Mouse (Mus musculus): ENCODE results near the gene Usp4. TPM values are rescaled to one million over a fixed set of nuclear protein-coding genes. Genes with fewer than 3 reads are reported as not detected.
A peak's percentile ranks its signal among the peaks of the same experiment; 100 is the strongest.
"Not testable (repeated sequence)": the region's sequence is repeated elsewhere in the genome, so short reads cannot be mapped to it uniquely, and the experiment has no call there.

The Usp4 gene
- total RNA-seq, 2 experiments from 2014 or later, result 122 to 124 TPM

GRCm38 (mm10) chr9:108322054-108322453, 25.6 kb upstream of the Usp4 start:
- peak; percentile 35 for TF ChIP-seq CTCF (IDR thresholded peaks at IDR 0.05)
- H3K27ac ChIP-seq; H3K4me3 ChIP-seq; DNase-seq (ENCODE audit: extremely low spot score in 1 of 2, low spot score in 2 of 2); intact Hi-C loops (cut with DNase I): not testable (repeated sequence)

DNA sequence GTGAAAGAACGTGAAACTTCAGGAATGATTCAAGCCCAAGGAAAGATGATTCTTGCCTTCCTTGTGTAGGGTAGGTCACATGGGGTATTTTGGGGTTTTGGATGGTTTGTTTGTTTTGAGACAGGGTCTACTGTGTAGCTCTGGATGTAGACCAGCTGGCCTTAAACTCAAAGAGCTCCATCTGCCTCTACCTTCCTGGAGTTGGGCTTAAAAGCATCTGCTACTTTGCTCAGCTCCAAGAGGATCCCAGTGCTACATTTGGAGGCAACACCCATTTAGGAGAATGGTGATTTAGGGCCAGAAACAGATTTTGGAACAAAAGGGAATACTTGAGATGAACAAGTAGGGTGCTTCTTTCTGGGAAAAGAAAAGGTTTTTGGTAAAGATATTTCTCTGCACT, 22.9 kb upstream of the Usp4 start:
- Histone ChIP-seq H3K27ac (no peak overlapping the region), H3K4me3 (no peak overlapping the region)
- intact Hi-C loops (cut with DNase I), result no loop called here
- DNase-seq (ENCODE audit: extremely low spot score in 1 of 2, low spot score in 2 of 2), result no peak
- TF ChIP-seq CTCF (IDR thresholded peaks at IDR 0.05), result no peak

GRCm38 (mm10) chr9:108325811-108326210, 21.8 kb upstream of the Usp4 start:
- H3K4me3 ChIP-seq, result no peak overlapping the region
- H3K27ac ChIP-seq, result no peak overlapping the region
- no peak for TF ChIP-seq CTCF (IDR thresholded peaks at IDR 0.05)
- DNase-seq (ENCODE audit: extremely low spot score in 1 of 2, low spot score in 2 of 2), result no peak
- intact Hi-C loops (cut with DNase I), result no loop called here

GRCm38 (mm10) chr9:108337848-108338550, 9.7 kb upstream of the Usp4 start:
- TF ChIP-seq CTCF (IDR thresholded peaks at IDR 0.05), result no peak
- H3K27ac ChIP-seq, result peak overlapping the region; percentile 86; the same call in 1 of the 2 replicates
- no peak for DNase-seq (ENCODE audit: extremely low spot score in 1 of 2, low spot score in 2 of 2)

DNA sequence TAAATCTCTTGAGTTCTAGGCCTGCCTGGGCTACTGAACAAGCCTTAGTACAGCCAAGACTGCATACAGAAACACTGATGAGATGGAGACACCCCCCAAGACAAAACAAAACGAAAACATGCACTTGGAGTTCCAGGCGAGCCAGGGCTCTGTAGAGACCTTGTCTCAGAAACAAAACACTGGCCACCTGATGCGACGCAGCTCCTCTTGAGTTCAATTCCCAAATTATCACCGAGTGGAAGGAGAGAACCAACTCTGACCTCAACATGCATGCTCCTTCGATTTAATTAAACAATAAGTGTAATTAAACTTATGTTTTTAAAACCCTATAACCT, 9.1 kb upstream of the Usp4 start:
- intact Hi-C loops (cut with DNase I), result loop anchor here (2.0 kb wide), 1 partner anchor 32 kb away; the partner anchor contains the start of genes Rhoa and Tcta
- peak overlapping the region; percentile 86 for H3K27ac ChIP-seq

More at GRCm38 (mm10) chr9:108337848-108338550, 9.7 kb upstream of the Usp4 start:
- intact Hi-C loops (cut with DNase I), result loop anchor here (2.0 kb wide), 1 partner anchor 31 kb away; the partner anchor contains the start of genes Rhoa and Tcta
- H3K4me3 ChIP-seq, result no peak overlapping the region

DNA sequence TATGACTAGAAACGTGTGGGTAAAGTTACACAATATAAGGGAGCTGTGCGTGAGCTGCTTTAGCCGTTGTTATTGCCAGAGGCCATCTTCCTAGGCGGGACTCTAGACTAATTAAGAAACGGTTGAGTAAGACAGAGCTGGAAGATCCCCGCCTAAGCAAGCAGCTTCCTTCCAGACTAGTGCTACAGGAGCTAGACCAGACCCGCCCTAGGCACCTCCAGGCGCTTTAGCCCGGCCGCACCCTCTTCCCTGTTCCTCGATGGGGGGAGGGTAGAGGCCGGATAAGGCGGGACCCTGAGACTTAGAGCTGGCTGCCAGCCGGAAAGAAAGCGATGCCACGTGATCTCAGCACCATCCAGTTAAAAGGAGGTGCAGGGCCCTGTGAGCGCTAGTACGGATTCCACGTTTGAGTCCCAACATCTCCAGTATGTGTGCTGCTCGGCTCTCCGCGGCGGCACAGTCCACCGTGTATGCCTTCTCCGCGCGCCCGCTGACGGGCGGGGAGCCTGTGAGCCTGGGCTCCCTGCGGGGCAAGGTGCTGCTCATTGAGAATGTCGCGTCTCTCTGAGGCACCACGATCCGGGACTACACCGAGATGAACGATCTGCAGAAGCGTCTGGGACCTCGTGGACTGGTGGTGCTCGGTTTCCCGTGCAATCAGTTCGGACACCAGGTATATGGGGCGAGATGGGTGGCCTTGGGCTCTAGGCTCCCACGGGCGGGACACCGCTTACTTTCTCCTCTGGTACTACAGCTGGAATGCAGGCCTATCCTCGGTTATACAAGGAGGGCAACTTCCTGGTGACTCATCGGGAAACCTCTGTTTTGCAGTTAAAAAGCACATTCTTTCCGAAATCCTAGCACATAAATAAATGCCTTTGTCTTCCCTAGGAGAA, 8.5 kb upstream of the Usp4 start, which contains the start of gene Gpx1:
Gene Gpx1 (plus strand): TSS at position 18 of the 896 bp plus-strand sequence.
- H3K4me3 ChIP-seq, result peak within 1 kb of the TSS; percentile 70
- DNase-seq (ENCODE audit: extremely low spot score in 1 of 2, low spot score in 2 of 2), result peak; percentile 75 to 83
- no peak; the same call in 1 of the 2 replicates for TF ChIP-seq CTCF (IDR thresholded peaks at IDR 0.05)
- intact Hi-C loops (cut with DNase I), result loop anchor here (2.0 kb wide), 1 partner anchor 32 kb away; the partner anchor contains the start of genes Rhoa and Tcta
- peak within 1 kb of the TSS; percentile 86 for H3K27ac ChIP-seq

More for the DNA sequence above, 9.1 kb upstream of the Usp4 start:
- no peak for DNase-seq (ENCODE audit: extremely low spot score in 1 of 2, low spot score in 2 of 2)
- H3K4me3 ChIP-seq, result peak overlapping the region; percentile 70
- no peak for TF ChIP-seq CTCF (IDR thresholded peaks at IDR 0.05)

DNA sequence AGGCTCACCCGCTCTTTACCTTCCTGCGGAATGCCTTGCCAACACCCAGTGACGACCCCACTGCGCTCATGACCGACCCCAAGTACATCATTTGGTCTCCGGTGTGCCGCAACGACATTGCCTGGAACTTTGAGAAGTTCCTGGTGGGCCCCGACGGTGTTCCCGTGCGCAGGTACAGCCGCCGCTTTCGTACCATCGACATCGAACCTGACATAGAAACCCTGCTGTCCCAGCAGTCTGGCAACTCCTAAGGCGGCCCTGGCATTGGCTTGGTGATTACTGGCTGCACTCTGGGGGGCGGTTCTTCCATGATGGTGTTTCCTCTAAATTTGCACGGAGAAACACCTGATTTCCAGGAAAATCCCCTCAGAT, 7.8 kb upstream of the Usp4 start:
- no peak for TF ChIP-seq CTCF (IDR thresholded peaks at IDR 0.05)
- intact Hi-C loops (cut with DNase I), result loop anchor here (2.0 kb wide), 1 partner anchor 33 kb away; the partner anchor contains the start of genes Rhoa and Tcta
- DNase-seq (ENCODE audit: extremely low spot score in 1 of 2, low spot score in 2 of 2), result peak in 1 of 2 experiments; percentile 15
- peak overlapping the region; percentile 86 for H3K27ac ChIP-seq
- peak overlapping the region; percentile 70 for H3K4me3 ChIP-seq

GRCm38 (mm10) chr9:108340258-108341138, 7.2 kb upstream of the Usp4 start:
- Histone ChIP-seq H3K27ac (peak overlapping the region; percentile 86), H3K4me3 (peak overlapping the region; percentile 70)
- DNase-seq (ENCODE audit: extremely low spot score in 1 of 2, low spot score in 2 of 2), result no peak
- TF ChIP-seq CTCF (IDR thresholded peaks at IDR 0.05), result no peak
- intact Hi-C loops (cut with DNase I), result no loop called here

- H3K4me3 ChIP-seq, result no peak overlapping the region
- intact Hi-C loops (cut with DNase I), result no loop called here
- DNase-seq (ENCODE audit: extremely low spot score in 1 of 2, low spot score in 2 of 2), result no peak
- no peak for TF ChIP-seq CTCF (IDR thresholded peaks at IDR 0.05)
- no peak overlapping the region; the same call in 1 of the 2 replicates for H3K27ac ChIP-seq
Observed at GRCm38 (mm10) chr9:108341139-108341475, 6.5 kb upstream of the Usp4 start.

GRCm38 (mm10) chr9:108341801-108342200, 5.9 kb upstream of the Usp4 start:
- TF ChIP-seq CTCF (IDR thresholded peaks at IDR 0.05), result no peak
- DNase-seq (ENCODE audit: extremely low spot score in 1 of 2, low spot score in 2 of 2), result no peak
- intact Hi-C loops (cut with DNase I), result no loop called here
- H3K4me3 ChIP-seq, result no peak overlapping the region
- peak overlapping the region; percentile 73; the same call in 1 of the 2 replicates for H3K27ac ChIP-seq

GRCm38 (mm10) chr9:108342301-108342831, 5.3 kb upstream of the Usp4 start:
- Histone ChIP-seq H3K4me3 (no peak overlapping the region), H3K27ac (peak overlapping the region; percentile 73)
- TF ChIP-seq CTCF (IDR thresholded peaks at IDR 0.05), result no peak; the same call in 1 of the 2 replicates
- no peak for DNase-seq (ENCODE audit: extremely low spot score in 1 of 2, low spot score in 2 of 2)
- intact Hi-C loops (cut with DNase I), result no loop called here
